Comparison of ENCODE assay signal across 15 mouse cellular contexts in the genomic region with DNA sequence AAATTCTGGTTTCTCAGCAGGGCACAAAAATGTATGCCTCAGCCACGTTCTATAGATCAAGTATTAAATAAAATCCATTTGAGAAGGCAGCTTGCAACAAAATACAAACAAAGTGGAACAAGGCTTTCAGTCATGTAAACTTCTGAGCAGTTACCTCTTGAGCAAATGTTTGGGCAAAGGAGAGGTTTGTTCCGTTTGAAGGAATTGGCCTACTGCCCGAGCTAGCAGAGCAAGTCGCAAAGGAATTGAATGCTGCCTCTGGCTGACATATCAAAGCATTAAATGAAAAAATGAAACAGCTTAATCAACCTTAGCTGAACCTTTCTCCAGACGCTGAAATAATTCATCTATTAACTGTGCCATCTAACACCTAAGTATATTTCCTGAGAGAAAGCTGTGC.
A peak's percentile ranks its signal among the peaks of the same experiment; 100 is the strongest.
DNase-seq lines count a peak whose midpoint lies in the region; TF ChIP-seq lines count a peak whose summit lies in the region.
"Had no signal": no experiment of that assay in that cellular context is flagged by ENCODE, and none has a peak within 500 bp of the region (broad histone marks: within the 10 kb centered on the region; RNA-seq: fewer than 3 reads in every experiment).

No protein-coding gene starts in this region.

- H3K4me3 ChIP-seq in gastrocnemius, adult 2 months, result no peak overlapping the region
- H3K4me3 ChIP-seq: embryonic facial prominence, embryonic 15.5 days; forebrain, embryonic 10.5 days; heart, embryonic 12.5 days; hindbrain, embryonic 15.5 days; liver, embryonic 12.5 days; lung, embryonic 15.5 days; midbrain, embryonic 13.5 days had no signal

- intact Hi-C loops in left cerebral cortex, postnatal 14 days (cut with DNase I), result no loop called here
- intact Hi-C loops in gastrocnemius, adult 2 months (cut with DNase I), result no loop called here

- H3K27ac ChIP-seq in gastrocnemius, adult 2 months, result no peak overlapping the region
- H3K27ac ChIP-seq: embryonic facial prominence, embryonic 15.5 days; forebrain, embryonic 10.5 days; hindbrain, embryonic 15.5 days; liver, embryonic 12.5 days; lung, embryonic 15.5 days; midbrain, embryonic 13.5 days had no signal

- TF ChIP-seq CTCF in gastrocnemius, adult 2 months (IDR thresholded peaks at IDR 0.05), result no peak

- peak; percentile 6 to 14 for DNase-seq in frontal cortex, postnatal 36 days (ENCODE audit: low spot score in 2 of 2)
- no peak for DNase-seq in frontal cortex, postnatal 25 days (ENCODE audit: low spot score in 2 of 2)
- DNase-seq in left cerebral cortex, postnatal 14 days (ENCODE audit: low spot score in 2 of 2), result peak; percentile 6 to 15
- no peak for DNase-seq in left cerebral cortex, adult 11 months (ENCODE audit: low spot score)
- DNase-seq in right cerebral cortex, adult 2 months (ENCODE audit: low spot score in 2 of 2), result peak; percentile 4 to 11
- no peak for DNase-seq in right cerebral cortex, postnatal 36 days (ENCODE audit: low spot score in 2 of 2)
- no peak for DNase-seq in gastrocnemius, adult 2 months
- DNase-seq: thymus, postnatal 4 days had no signal

Comparison
In these comparisons a context has a peak if more than half of its experiments do, and no peak if none do; other contexts are left out.
1. DNase-seq: peak in frontal cortex, postnatal 36 days (2 of 2), left cerebral cortex, postnatal 14 days (2 of 2) and right cerebral cortex, adult 2 months (2 of 2); none in frontal cortex, postnatal 25 days (0 of 2), left cerebral cortex, adult 11 months (single experiment), right cerebral cortex, postnatal 36 days (0 of 2) and gastrocnemius, adult 2 months (single experiment).